Mouse (Mus musculus): Measurements from ENCODE around the gene Rtkn. TPM values are rescaled to one million over a fixed set of nuclear protein-coding genes. Genes with fewer than 3 reads are reported as not detected.

Rtkn gene
- polyA plus RNA-seq, 1 experiment from 2014 or later = 39.0 TPM

DNA sequence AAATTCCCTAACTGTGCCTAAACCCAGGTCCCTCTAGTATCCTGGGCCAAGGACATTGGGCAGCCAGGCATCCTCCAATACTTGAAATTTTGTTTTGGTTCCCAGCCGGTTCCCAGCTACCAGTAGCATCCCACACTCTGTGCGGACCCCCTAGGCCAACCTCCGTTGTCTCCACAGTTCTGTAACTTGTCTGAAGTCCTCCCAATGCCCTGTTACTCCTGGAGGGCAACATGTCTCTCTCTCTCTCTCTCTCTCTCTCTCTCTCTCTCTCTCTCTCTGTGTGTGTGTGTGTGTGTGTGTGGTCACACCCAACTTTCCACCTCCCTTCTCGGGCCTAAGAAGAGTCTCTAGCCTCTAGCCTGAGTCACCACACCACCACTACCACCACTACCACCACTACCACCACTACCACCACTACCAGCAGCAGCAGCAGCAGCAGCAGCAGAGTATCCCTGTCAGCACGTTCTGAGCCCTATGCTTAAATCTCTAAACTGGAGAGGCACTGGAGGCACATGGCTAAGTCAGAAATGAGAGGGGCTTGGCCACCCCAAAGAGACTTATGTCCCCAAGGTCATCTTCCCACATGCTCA is 1.1 kb downstream of the Rtkn start:
- Histone ChIP-seq H3K9me3 (no peaks in the 10 kb centered on the region), H3K27me3 (replicated peaks; ENCODE audit: low read depth, poor library complexity, severe bottlenecking) (peaks cover 14% of the 10 kb centered on the region), H3K4me1 (peaks cover 76% of the 10 kb centered on the region), H3K36me3 (replicated peaks) (peaks cover 8% of the 10 kb centered on the region), H3K4me3 (peak overlapping the region; percentile 80), H3K27ac (replicated peaks) (peak overlapping the region; percentile 100)
- no peak for DNase-seq (ENCODE audit: low spot score)
- 10% methylated on average over 5 of the region's 5 CpGs for WGBS

DNA sequence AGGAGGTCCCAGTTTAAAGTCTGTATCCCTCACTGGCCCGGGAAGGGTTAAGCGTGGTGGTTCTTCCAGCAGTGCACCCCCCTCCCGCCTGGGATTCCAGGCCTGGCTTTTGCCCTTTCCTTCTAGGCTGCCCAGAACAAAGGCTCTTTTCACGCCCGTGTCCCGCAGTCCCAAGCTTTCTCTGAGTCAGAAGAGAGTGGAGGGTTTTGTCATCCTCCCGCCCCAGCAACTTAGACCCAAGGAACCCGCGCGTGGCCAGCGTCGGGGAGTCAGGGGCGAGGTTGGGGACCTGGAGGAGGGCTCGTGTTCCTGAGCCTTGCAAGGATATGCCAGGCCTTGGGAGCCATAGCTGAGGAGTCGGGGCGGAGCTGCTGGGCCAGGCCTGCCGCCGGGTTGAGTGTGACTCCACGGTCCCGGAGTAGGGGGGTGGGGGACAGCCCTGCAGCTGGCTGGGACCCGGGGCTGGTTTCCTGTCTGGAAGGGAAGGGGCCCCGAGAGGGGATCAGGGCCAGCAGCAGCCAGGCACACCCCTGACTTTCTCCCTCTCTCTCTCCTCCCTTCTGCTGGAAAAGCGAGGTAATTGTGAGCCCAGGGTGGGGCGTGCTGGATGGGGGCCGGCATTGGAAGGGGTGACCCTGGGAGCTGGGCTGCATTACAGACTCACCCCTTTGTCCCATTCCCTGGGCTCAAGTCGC is 1.8 kb downstream of the Rtkn start:
- peaks cover 20% of the 10 kb centered on the region for H3K27me3 ChIP-seq (replicated peaks; ENCODE audit: low read depth, poor library complexity, severe bottlenecking)
- peak overlapping the region; percentile 100 for H3K27ac ChIP-seq (replicated peaks)
- no peaks in the 10 kb centered on the region for H3K9me3 ChIP-seq
- H3K4me3 ChIP-seq = peak overlapping the region; percentile 80
- peak; percentile 90 for DNase-seq (ENCODE audit: low spot score)
- peaks cover 82% of the 10 kb centered on the region for H3K4me1 ChIP-seq
- WGBS = under 1% methylated on average over 26 of the region's 26 CpGs
- H3K36me3 ChIP-seq (replicated peaks) = peaks cover 8% of the 10 kb centered on the region

DNA sequence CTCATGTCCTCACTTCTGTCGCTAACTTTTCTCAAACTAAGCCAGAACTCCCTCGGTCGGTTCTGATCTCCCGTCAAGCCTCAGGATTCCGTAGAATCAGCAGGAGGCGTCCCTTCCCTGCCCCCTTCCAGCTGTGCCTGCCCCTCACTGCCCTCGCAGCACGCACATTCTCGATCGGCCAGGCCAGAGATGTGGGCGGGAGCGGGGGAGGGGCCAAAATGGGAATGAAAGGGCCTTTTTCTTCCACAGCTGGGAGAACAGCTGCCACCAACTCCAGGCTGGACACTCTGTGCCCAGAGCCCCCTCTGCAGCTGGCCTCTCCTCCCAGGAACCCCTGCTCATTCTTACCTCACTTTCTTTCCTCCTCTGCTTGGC is 2.3 kb downstream of the Rtkn start:
- Histone ChIP-seq H3K36me3 (replicated peaks) (peaks cover 8% of the 10 kb centered on the region), H3K4me1 (peaks cover 88% of the 10 kb centered on the region), H3K27me3 (replicated peaks; ENCODE audit: low read depth, poor library complexity, severe bottlenecking) (peaks cover 26% of the 10 kb centered on the region), H3K4me3 (peak overlapping the region; percentile 80), H3K9me3 (no peaks in the 10 kb centered on the region), H3K27ac (replicated peaks) (peak overlapping the region; percentile 100)
- DNase-seq (ENCODE audit: low spot score) = peak; percentile 96
- WGBS = 0% methylated on average over 12 of the region's 12 CpGs

DNA sequence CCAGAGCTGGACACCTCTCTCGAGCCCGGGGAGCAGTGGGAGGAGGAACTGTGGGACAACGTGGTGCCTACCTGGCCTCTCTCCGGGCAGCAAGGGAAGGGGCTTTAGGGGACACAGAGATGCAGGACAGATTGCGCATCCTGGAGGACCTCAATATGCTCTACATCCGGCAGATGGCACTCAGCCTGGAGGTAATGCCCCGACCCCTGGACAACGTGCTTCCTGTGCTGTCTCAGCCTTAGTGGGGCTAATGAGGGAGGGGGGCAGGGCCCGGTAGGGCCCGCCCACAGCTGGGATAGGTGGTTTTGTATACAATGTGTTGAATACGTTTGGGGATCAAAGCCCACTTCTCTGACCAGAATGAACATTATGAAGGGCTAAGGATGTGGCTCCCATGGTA is 2.8 kb downstream of the Rtkn start:
- H3K27me3 ChIP-seq (replicated peaks; ENCODE audit: low read depth, poor library complexity, severe bottlenecking) = peaks cover 29% of the 10 kb centered on the region
- no peaks in the 10 kb centered on the region for H3K9me3 ChIP-seq
- H3K4me1 ChIP-seq = peaks cover 91% of the 10 kb centered on the region
- peak; percentile 79 for DNase-seq (ENCODE audit: low spot score)
- WGBS = 1% methylated on average over 11 of the region's 11 CpGs
- H3K4me3 ChIP-seq = peak overlapping the region; percentile 80
- peak overlapping the region; percentile 100 for H3K27ac ChIP-seq (replicated peaks)
- peaks cover 8% of the 10 kb centered on the region for H3K36me3 ChIP-seq (replicated peaks)

DNA sequence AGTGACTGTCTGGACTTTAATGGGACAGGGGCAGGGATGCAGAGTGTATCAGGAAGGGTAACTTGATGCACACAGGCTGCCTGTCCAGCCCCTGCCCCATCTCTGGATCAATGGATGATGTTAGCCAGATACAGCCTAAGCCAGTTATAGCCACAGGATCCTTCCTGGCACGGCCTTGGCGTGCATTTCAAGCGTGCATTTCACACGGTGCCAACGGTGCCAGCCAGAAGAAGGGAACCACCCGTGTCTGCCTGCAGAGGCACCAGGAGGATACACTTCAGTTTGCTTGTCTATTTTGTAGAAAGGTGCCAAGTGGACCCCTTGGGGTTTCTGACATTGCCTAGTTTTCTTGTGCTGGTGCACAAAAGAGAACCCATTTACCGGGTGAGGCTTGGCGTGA is 4.8 kb downstream of the Rtkn start:
- no peak overlapping the region; the same call in 1 of the 2 replicates for H3K27ac ChIP-seq (replicated peaks)

GRCm38 (mm10) chr6:83141636-83142035 is 6.4 kb downstream of the Rtkn start:
- DNase-seq (ENCODE audit: low spot score) = peak; percentile 18
- H3K4me1 ChIP-seq = peaks cover 76% of the 10 kb centered on the region
- H3K9me3 ChIP-seq = no peaks in the 10 kb centered on the region
- peaks cover 19% of the 10 kb centered on the region for H3K36me3 ChIP-seq (replicated peaks)
- 26% methylated on average over 4 of the region's 4 CpGs for WGBS
- H3K4me3 ChIP-seq = peak overlapping the region; percentile 53
- H3K27ac ChIP-seq (replicated peaks) = peak overlapping the region; percentile 73; the same call in 1 of the 2 replicates
- H3K27me3 ChIP-seq (replicated peaks; ENCODE audit: low read depth, poor library complexity, severe bottlenecking) = peaks cover 15% of the 10 kb centered on the region

More for the DNA sequence above, 4.8 kb downstream of the Rtkn start:
- Histone ChIP-seq H3K36me3 (replicated peaks) (peaks cover 8% of the 10 kb centered on the region), H3K4me1 (peaks cover 83% of the 10 kb centered on the region), H3K9me3 (no peaks in the 10 kb centered on the region), H3K4me3 (peak overlapping the region; percentile 80; the same call in 1 of the 2 replicates), H3K27me3 (replicated peaks; ENCODE audit: low read depth, poor library complexity, severe bottlenecking) (peaks cover 22% of the 10 kb centered on the region)
- WGBS = 90% methylated on average over 8 of the region's 8 CpGs
- no peak for DNase-seq (ENCODE audit: low spot score)

GRCm38 (mm10) chr6:83142211-83142731 is 7.0 kb downstream of the Rtkn start:
- 2% methylated on average over 41 of the region's 41 CpGs for WGBS
- Histone ChIP-seq H3K27ac (replicated peaks) (peak overlapping the region; percentile 73), H3K9me3 (no peaks in the 10 kb centered on the region), H3K4me1 (peaks cover 76% of the 10 kb centered on the region), H3K27me3 (replicated peaks; ENCODE audit: low read depth, poor library complexity, severe bottlenecking) (peaks cover 15% of the 10 kb centered on the region), H3K36me3 (replicated peaks) (peaks cover 25% of the 10 kb centered on the region), H3K4me3 (peak overlapping the region; percentile 53)
- peak; percentile 46 for DNase-seq (ENCODE audit: low spot score)

- 54% methylated on average over 11 of the region's 11 CpGs for WGBS
- DNase-seq (ENCODE audit: low spot score) = peak; percentile 16
- peaks cover 15% of the 10 kb centered on the region for H3K27me3 ChIP-seq (replicated peaks; ENCODE audit: low read depth, poor library complexity, severe bottlenecking)
- peak overlapping the region; percentile 73; the same call in 1 of the 2 replicates for H3K27ac ChIP-seq (replicated peaks)
- H3K4me3 ChIP-seq = peak overlapping the region; percentile 53
- peaks cover 70% of the 10 kb centered on the region for H3K4me1 ChIP-seq
- H3K36me3 ChIP-seq (replicated peaks) = peaks cover 31% of the 10 kb centered on the region
- H3K9me3 ChIP-seq = no peaks in the 10 kb centered on the region
Observed at GRCm38 (mm10) chr6:83142886-83143285, 7.6 kb downstream of the Rtkn start.

GRCm38 (mm10) chr6:83145209-83145608 is 9.9 kb downstream of the Rtkn start:
- peaks cover 46% of the 10 kb centered on the region for H3K36me3 ChIP-seq (replicated peaks)
- DNase-seq (ENCODE audit: low spot score) = no peak
- peaks cover 47% of the 10 kb centered on the region for H3K4me1 ChIP-seq
- H3K4me3 ChIP-seq = no peak overlapping the region
- 87% methylated on average over 2 of the region's 2 CpGs for WGBS
- H3K9me3 ChIP-seq = no peaks in the 10 kb centered on the region
- H3K27me3 ChIP-seq (replicated peaks; ENCODE audit: low read depth, poor library complexity, severe bottlenecking) = peaks cover 15% of the 10 kb centered on the region
- no peak overlapping the region for H3K27ac ChIP-seq (replicated peaks)

DNA sequence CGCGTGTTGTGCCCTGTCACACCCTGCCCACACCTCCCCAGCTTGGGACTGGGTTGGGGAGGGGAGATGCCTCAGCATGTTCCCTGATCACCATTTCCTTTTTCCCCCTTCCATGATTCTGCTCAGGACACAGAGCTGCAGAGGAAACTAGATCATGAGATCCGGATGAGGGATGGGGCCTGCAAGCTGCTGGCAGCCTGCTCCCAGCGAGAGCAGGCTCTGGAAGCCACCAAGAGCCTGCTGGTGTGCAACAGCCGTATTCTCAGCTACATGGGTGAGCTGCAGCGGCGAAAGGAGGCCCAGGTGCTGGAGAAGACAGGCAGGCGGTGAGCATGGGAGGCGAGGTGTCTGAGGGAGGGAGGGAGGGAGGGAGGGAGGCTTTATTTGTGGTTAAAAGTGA is 10.5 kb downstream of the Rtkn start:
- DNase-seq (ENCODE audit: low spot score) = no peak
- Histone ChIP-seq H3K4me3 (no peak overlapping the region), H3K4me1 (peaks cover 47% of the 10 kb centered on the region), H3K27me3 (replicated peaks; ENCODE audit: low read depth, poor library complexity, severe bottlenecking) (peaks cover 15% of the 10 kb centered on the region), H3K36me3 (replicated peaks) (peaks cover 52% of the 10 kb centered on the region), H3K9me3 (no peaks in the 10 kb centered on the region), H3K27ac (replicated peaks) (0 out of 2 replicates have a peak overlapping the region, but pooled peaks have one; percentile 16)
- WGBS = 79% methylated on average over 9 of the region's 9 CpGs

DNA sequence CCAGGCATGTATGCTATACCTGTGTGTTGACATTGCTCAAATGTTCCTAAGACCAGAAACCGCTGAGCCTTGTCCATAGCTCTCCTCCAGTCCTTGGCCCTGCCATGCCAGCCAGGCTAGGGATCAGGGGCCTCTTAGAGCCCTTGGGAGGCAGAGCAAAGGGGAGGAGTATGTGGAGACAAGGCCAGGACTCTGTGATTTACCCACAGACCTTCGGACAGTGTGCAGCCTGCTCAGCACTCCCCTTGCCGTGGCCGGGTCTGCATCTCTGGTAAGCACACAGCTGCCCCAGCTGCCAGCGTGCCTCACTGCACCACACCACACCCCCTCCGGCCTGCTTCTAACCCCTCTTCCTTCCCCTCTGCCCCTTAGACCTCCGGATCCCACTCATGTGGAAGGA is 12.0 kb downstream of the Rtkn start:
- 65% methylated on average over 7 of the region's 7 CpGs for WGBS
- no peak for DNase-seq (ENCODE audit: low spot score)
- peaks cover 6% of the 10 kb centered on the region; the same call in 1 of the 2 replicates for H3K27me3 ChIP-seq (replicated peaks; ENCODE audit: low read depth, poor library complexity, severe bottlenecking)
- H3K4me3 ChIP-seq = no peak overlapping the region
- H3K36me3 ChIP-seq (replicated peaks) = peaks cover 67% of the 10 kb centered on the region
- 0 out of 2 replicates have a peak overlapping the region, but pooled peaks have one; percentile 4 for H3K27ac ChIP-seq (replicated peaks)
- no peaks in the 10 kb centered on the region for H3K9me3 ChIP-seq
- peaks cover 45% of the 10 kb centered on the region for H3K4me1 ChIP-seq

GRCm38 (mm10) chr6:83151721-83152120 is 16.5 kb downstream of the Rtkn start:
- DNase-seq (ENCODE audit: low spot score) = no peak
- Histone ChIP-seq H3K9me3 (no peaks in the 10 kb centered on the region), H3K27ac (replicated peaks) (no peak overlapping the region), H3K36me3 (replicated peaks) (peaks cover 70% of the 10 kb centered on the region), H3K4me1 (peaks cover 46% of the 10 kb centered on the region), H3K27me3 (replicated peaks; ENCODE audit: low read depth, poor library complexity, severe bottlenecking) (0 out of 2 replicates have a peak, but pooled peaks cover 15% of the 10 kb centered on the region), H3K4me3 (no peak overlapping the region)
- WGBS = 31% methylated on average over 8 of the region's 8 CpGs
